Mouse (Mus musculus): ENCODE data around the gene S100a4. TPM values are rescaled to one million over a fixed set of nuclear protein-coding genes. Genes with fewer than 3 reads are reported as not detected.

S100a4 gene
- total and polyA plus RNA-seq, 2 experiments from 2014 or later, result 2.5 TPM; not detected in 1

- Histone ChIP-seq H3K4me2 (ENCODE audit: low read depth, low read length, poor library complexity, severe bottlenecking) (no peak overlapping the region), H3K9me3 (ENCODE audit: low read length) (no peaks in the 10 kb centered on the region), H3K27me3 (ENCODE audit: insufficient read depth, low read length) (no peaks in the 10 kb centered on the region), H3K36me3 (ENCODE audit: insufficient read depth, low read length) (no peaks in the 10 kb centered on the region), H3K4me3 (ENCODE audit: low read depth, low read length) (no peak overlapping the region), H3K27ac (ENCODE audit: low read depth, low read length) (no peak overlapping the region), H3K9ac (replicated peaks; ENCODE audit: low read length, poor library complexity, severe bottlenecking) (no peak overlapping the region), H3K4me1 (ENCODE audit: insufficient read depth, low read length) (no peaks in the 10 kb centered on the region)
- DNase-seq (ENCODE audit: low spot score), result no peak
- WGBS, result 83% methylated on average over 3 of the region's 3 CpGs
- TF ChIP-seq CTCF (IDR thresholded peaks at IDR 0.05), result no peak
- no peak for ATAC-seq (ENCODE audit: low FRiP score)
Measured at GRCm38 (mm10) chr3:90607361-90607760, 3.8 kb downstream of the S100a4 start.

DNA sequence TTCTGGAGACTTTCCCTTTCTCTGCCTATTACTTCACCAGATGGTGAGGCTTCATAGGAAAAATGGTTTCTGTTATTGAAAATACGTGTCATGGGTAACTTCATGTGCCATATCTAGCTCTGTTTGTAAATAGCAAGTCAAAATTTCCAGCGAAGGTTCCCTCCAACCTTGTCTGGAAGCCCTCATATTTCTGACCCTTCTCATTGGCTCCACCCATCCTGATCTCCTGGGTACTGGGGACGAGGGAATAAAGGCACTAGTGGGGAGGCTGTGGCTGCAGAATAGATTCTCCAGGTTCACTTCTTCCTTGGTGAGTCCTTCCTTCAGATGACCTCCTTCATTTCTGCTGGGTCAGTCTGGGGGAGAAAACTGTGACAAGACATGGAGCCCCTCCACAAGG lies 4.7 kb downstream of the S100a4 start, which contains the start of gene S100a5:
Gene S100a5 (plus strand): TSS at position 301 of the 400 bp plus-strand sequence.
- no peak within 1 kb of the TSS for H3K9ac ChIP-seq (replicated peaks; ENCODE audit: low read length, poor library complexity, severe bottlenecking)
- no peaks in the 10 kb centered on the region for H3K9me3 ChIP-seq (ENCODE audit: low read length)
- peaks cover 5% of the 10 kb centered on the region; the same call in 1 of the 2 replicates for H3K4me1 ChIP-seq (ENCODE audit: insufficient read depth, low read length)
- ATAC-seq (ENCODE audit: low FRiP score) (no peak), DNase-seq (ENCODE audit: low spot score) (no peak)
- H3K4me2 ChIP-seq (ENCODE audit: low read depth, low read length, poor library complexity, severe bottlenecking), result no peak within 1 kb of the TSS
- no peaks in the 10 kb centered on the region for H3K36me3 ChIP-seq (ENCODE audit: insufficient read depth, low read length)
- H3K4me3 ChIP-seq (ENCODE audit: low read depth, low read length), result no peak within 1 kb of the TSS
- H3K27me3 ChIP-seq (ENCODE audit: insufficient read depth, low read length), result 0 out of 2 replicates have a peak, but pooled peaks cover 4% of the 10 kb centered on the region
- TF ChIP-seq CTCF (IDR thresholded peaks at IDR 0.05), result no peak
- no peak within 1 kb of the TSS for H3K27ac ChIP-seq (ENCODE audit: low read depth, low read length)
- 71% methylated on average over 3 of the region's 3 CpGs for WGBS

DNA sequence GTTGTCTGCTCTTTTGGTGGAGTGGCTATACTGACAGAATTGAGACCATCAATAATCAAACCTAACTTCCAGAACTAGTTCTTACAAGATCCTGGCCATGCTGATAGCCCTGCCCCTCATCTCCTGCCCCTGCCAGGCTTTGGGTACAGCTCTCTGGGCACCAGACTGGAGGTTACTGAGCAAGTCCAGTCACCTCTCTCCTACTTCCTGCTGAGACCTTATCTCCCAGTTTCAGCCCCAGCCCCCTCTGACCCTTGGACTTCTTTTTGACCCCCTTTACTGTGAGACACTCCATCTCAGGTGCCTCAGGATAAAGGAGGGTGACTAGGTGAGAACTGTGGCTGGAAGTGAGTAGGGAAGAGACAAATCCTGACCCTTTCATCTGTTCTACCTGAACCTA lies 5.5 kb downstream of the S100a4 start:
- H3K4me3 ChIP-seq (ENCODE audit: low read depth, low read length), result no peak overlapping the region
- H3K27ac ChIP-seq (ENCODE audit: low read depth, low read length), result no peak overlapping the region
- TF ChIP-seq CTCF (IDR thresholded peaks at IDR 0.05), result no peak

DNA sequence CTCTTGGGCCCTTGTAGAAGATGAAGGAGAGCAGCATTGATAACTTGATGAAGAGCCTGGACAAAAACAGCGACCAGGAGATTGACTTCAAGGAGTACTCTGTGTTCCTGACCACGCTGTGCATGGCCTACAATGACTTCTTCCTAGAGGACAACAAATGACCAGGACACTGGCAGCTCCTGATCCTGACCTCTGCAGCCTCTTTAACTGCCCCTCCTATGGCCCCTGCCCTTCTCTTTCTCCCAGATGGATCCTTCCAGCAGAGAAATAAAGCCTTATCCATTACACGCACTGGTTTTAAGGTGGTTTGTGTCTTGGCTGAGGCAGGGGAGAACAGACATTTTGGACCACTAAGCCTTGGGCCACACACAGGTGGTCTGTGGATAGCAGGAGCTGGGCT lies 7.9 kb downstream of the S100a4 start:
- no peak overlapping the region for H3K27ac ChIP-seq (ENCODE audit: low read depth, low read length)
- DNase-seq (ENCODE audit: low spot score) (no peak), ATAC-seq (ENCODE audit: low FRiP score) (no peak)
- peaks cover 5% of the 10 kb centered on the region; the same call in 1 of the 2 replicates for H3K4me1 ChIP-seq (ENCODE audit: insufficient read depth, low read length)
- no peak overlapping the region for H3K4me2 ChIP-seq (ENCODE audit: low read depth, low read length, poor library complexity, severe bottlenecking)
- no peak for TF ChIP-seq CTCF (IDR thresholded peaks at IDR 0.05)
- no peak overlapping the region for H3K9ac ChIP-seq (replicated peaks; ENCODE audit: low read length, poor library complexity, severe bottlenecking)
- 0 out of 2 replicates have a peak, but pooled peaks cover 4% of the 10 kb centered on the region for H3K27me3 ChIP-seq (ENCODE audit: insufficient read depth, low read length)
- no peaks in the 10 kb centered on the region for H3K9me3 ChIP-seq (ENCODE audit: low read length)
- H3K4me3 ChIP-seq (ENCODE audit: low read depth, low read length), result no peak overlapping the region
- H3K36me3 ChIP-seq (ENCODE audit: insufficient read depth, low read length), result no peaks in the 10 kb centered on the region
- WGBS, result 84% methylated on average over 3 of the region's 3 CpGs

More for the DNA sequence above, 5.5 kb downstream of the S100a4 start:
- H3K27me3 ChIP-seq (ENCODE audit: insufficient read depth, low read length), result 0 out of 2 replicates have a peak, but pooled peaks cover 4% of the 10 kb centered on the region
- H3K4me2 ChIP-seq (ENCODE audit: low read depth, low read length, poor library complexity, severe bottlenecking), result no peak overlapping the region
- ATAC-seq (ENCODE audit: low FRiP score) (no peak), DNase-seq (ENCODE audit: low spot score) (no peak)
- no peak overlapping the region for H3K9ac ChIP-seq (replicated peaks; ENCODE audit: low read length, poor library complexity, severe bottlenecking)
- H3K9me3 ChIP-seq (ENCODE audit: low read length), result no peaks in the 10 kb centered on the region
- no peaks in the 10 kb centered on the region for H3K36me3 ChIP-seq (ENCODE audit: insufficient read depth, low read length)
- H3K4me1 ChIP-seq (ENCODE audit: insufficient read depth, low read length), result peaks cover 5% of the 10 kb centered on the region; the same call in 1 of the 2 replicates

DNA sequence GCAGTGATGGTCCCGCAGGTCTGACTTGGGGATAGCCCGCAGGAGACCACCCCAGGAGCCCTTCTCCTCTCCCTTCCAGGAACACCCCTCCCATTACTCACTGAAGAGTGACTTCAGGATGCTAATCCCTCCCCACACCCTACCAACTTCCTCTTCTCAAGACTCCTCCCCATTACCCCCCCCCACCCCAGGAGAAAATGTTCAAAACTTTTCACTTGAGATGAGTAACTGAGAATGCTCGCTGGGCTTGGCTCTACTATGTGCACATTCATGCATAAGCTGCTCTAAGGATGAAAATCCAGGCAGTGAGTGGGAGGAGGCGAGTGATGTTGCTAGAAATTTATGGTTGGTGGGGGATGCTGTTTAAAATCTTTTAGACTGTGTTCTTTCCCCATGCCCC lies 8.5 kb downstream of the S100a4 start:
- Histone ChIP-seq H3K27me3 (ENCODE audit: insufficient read depth, low read length) (0 out of 2 replicates have a peak, but pooled peaks cover 4% of the 10 kb centered on the region), H3K36me3 (ENCODE audit: insufficient read depth, low read length) (no peaks in the 10 kb centered on the region), H3K4me2 (ENCODE audit: low read depth, low read length, poor library complexity, severe bottlenecking) (no peak overlapping the region), H3K4me3 (ENCODE audit: low read depth, low read length) (no peak overlapping the region), H3K9ac (replicated peaks; ENCODE audit: low read length, poor library complexity, severe bottlenecking) (no peak overlapping the region), H3K9me3 (ENCODE audit: low read length) (no peaks in the 10 kb centered on the region), H3K4me1 (ENCODE audit: insufficient read depth, low read length) (peaks cover 5% of the 10 kb centered on the region; the same call in 1 of the 2 replicates), H3K27ac (ENCODE audit: low read depth, low read length) (no peak overlapping the region)
- DNase-seq (ENCODE audit: low spot score) (no peak), ATAC-seq (ENCODE audit: low FRiP score) (no peak)
- WGBS, result 61% methylated on average over 4 of the region's 4 CpGs
- TF ChIP-seq CTCF (IDR thresholded peaks at IDR 0.05), result no peak

GRCm38 (mm10) chr3:90612728-90613291 lies 9.2 kb downstream of the S100a4 start, which contains the start of gene S100a6:
S100a6 (plus strand) TSS chr3:90612882.
- 1% methylated on average over 23 of the region's 23 CpGs for WGBS
- Histone ChIP-seq H3K27ac (ENCODE audit: low read depth, low read length) (no peak within 1 kb of the TSS), H3K4me2 (ENCODE audit: low read depth, low read length, poor library complexity, severe bottlenecking) (peak within 1 kb of the TSS; percentile 57), H3K36me3 (ENCODE audit: insufficient read depth, low read length) (no peaks in the 10 kb centered on the region), H3K4me1 (ENCODE audit: insufficient read depth, low read length) (peaks cover 5% of the 10 kb centered on the region; the same call in 1 of the 2 replicates), H3K9me3 (ENCODE audit: low read length) (no peaks in the 10 kb centered on the region), H3K27me3 (ENCODE audit: insufficient read depth, low read length) (0 out of 2 replicates have a peak, but pooled peaks cover 4% of the 10 kb centered on the region), H3K4me3 (ENCODE audit: low read depth, low read length) (peak within 1 kb of the TSS; percentile 28), H3K9ac (replicated peaks; ENCODE audit: low read length, poor library complexity, severe bottlenecking) (no peak within 1 kb of the TSS)
- peak; percentile 72 for TF ChIP-seq CTCF (IDR thresholded peaks at IDR 0.05)
- DNase-seq (ENCODE audit: low spot score) (peak; percentile 68), ATAC-seq (ENCODE audit: low FRiP score) (peak; percentile 45)

All from midbrain, postnatal 0 days (tissue).